Mouse (Mus musculus) ovary, postnatal 14 days (tissue): ENCODE results near the gene Vamp5.
A peak's percentile ranks its signal among the peaks of the same experiment; 100 is the strongest.

Experiments used
- DNase-seq: peaks from one replicate; pipeline ENCODE4 v3.0.0; 2022; ENCODE audit warnings: low spot score

Gene Vamp5

GRCm38 (mm10) chr6:72389471-72389940, 9.2 kb upstream of the Vamp5 start:
- DNase-seq = peak; percentile 42

DNA sequence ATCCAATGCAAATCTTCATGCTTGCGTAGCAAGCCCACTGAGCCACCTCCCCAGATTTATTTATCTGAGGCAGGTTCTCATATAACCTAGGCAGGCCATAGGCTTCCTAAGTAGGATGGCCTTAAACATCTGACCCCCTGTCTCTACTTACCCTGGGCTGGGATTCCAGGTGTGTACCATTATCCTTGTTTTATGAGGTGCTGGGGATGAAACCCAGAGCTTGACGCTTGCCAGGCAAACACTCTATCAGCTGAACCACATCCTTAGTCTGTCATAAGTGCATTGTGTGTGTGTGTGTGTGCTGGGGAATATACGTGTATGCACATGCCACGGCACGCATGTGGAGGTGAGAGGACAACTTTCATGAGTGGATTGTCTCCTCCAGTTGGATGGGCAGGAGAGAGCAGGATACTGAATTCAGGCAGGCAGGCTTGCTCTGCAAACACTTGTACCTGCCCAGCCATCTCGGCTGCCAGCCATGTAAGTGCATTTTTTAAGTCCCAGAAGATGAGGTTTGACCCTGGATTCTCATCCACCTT, 8.6 kb upstream of the Vamp5 start:
- no peak for DNase-seq

DNA sequence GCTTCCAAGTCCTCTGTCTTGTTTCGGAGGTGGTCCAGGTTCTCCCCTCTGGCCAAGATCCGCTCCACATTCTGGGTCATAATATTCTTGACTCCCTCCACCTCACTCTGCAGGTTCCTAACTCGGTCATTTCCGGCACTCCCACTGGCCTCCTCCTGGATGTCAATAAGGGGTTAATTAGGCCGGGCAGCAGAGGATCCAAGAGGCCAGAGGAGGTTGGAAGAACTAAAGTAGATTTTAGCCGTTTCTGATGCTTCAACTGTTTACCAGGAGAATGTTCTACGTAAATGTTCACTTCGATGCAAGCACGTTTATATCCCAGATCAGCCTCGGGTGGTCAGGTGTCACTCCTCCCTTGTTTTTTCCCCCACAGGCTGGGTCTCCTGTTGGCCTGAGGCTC, 8.0 kb upstream of the Vamp5 start:
- no peak for DNase-seq

DNA sequence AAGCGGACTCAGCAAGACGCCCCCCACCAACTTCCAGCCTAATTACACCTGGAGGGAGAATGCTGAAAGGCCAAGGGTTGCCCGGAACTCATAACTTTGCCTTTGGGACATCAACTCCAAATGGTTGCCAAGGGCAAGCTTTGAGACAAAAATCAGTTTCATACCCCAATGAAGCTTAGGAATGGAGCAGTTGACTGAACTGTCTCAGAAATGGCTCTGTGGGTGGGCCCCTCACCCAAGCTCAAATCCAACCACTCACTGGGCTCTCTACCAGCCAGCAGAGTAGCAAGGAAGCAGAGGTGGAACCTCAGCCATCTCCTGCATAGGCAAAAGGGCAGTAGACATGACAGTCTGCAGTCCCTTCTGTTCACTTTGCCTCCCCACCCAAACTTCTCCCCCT, 7.5 kb upstream of the Vamp5 start:
- no peak for DNase-seq

DNA sequence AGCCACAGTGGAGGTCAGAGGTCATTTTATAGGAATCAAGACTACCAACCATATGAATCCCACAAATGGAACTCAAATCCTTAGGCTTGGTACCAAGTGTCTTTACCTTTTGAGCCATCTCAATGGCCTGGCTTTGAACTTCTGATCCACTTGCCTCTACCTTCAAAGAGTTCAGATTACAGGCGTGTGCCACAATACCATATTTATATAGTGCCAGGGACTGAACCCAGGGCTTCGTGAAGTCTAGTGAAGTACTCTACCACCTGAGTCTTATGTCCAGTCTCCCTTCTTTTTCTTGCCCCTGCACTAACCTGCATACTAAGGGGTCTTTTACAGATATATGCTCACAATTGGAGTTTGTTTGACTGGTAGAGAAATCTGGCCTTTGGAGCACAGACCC, 6.3 kb upstream of the Vamp5 start:
- DNase-seq = no peak

GRCm38 (mm10) chr6:72385258-72385657, 5.0 kb upstream of the Vamp5 start:
- DNase-seq = no peak

- no peak for DNase-seq
These were observed 3.7 kb upstream of the Vamp5 start for GRCm38 (mm10) chr6:72383952-72384351.

DNA sequence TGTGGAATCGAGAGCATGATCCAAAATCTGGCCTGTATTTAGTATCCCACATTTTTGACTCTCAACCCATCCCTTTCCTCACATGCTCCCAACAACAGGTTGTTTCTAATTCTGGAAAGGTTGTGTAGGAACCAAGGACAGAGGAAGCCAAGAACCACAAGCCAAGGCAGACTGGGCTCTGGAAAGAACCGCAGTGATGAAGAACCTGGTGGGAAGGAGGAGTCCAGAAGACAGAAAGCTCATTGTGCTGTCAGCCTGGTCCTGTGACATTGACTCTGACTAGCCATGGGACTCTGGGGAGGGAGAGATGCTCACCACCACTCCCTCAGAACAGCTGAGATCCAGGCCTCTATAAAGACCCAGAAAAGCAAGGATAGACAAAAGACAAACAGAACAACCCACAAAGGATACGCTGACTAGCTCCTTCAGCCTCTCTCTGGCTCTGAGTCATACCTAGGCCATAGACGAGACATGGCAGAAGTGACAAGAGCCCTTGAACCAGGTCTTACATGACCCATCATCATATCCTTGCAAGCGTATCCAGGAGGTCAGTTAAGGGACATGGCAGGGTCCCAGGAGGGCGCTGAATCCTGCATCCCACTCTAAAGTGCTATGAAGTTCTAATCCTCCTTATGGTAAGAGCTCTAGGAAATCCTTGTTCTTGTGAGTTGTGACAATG, 3.0 kb upstream of the Vamp5 start:
- DNase-seq = no peak

DNA sequence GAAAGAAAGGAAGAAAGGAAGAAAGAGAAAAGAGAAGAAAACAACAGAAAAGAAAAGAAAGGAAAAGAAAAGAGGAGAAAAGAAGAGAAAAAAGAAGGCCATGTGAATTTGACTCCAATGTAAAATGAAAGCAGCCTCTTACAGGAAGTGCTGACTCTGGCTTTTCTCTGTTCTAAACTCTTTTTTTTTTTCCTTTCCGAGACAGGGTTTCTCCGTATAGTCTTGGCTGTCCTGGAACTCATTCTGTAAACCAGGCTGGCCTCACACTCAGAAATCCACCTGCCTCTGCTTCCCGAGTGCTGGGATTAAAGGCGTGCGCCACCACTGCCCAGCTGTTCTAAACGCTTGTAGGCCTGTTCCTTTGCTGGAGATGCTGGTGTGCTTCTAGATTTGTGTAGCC, 2.2 kb upstream of the Vamp5 start:
- DNase-seq = no peak

DNA sequence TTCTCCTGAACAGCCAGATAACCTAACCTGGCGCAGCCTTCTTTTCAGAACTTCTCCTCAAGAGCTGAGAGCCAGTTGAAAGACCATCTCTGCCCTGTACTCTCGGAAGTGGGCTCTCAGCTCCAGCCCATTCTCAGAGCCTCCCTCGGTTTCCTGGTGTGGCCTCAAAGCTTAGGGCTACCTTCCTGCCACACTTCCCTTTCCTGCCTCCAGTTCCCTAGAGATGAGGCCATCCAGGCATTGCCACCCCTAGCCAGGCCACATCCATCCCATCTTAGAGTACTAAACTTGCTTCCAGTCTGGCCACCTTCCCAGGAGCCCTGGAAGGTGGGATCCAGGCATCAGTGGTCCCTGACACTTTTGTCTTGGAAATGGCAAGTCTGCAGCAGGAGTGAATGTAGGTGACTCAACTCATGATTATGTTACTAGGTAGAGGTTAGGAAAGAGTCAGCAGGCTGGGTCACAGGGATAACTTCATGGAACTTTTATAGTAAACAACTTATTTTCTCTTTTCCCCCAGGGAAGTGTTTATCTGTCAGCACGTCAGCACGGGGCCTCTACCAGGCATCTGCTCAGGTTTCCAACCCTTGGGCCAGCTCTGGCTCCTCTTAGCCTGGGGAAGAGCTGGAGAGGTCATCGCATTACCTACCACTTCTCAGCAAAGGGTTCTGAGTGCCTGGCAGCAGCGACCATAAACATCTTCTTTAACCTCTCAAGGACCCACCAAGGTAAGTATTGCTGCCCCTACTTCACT, 714 bp downstream of the Vamp5 start:
- DNase-seq = no peak

DNA sequence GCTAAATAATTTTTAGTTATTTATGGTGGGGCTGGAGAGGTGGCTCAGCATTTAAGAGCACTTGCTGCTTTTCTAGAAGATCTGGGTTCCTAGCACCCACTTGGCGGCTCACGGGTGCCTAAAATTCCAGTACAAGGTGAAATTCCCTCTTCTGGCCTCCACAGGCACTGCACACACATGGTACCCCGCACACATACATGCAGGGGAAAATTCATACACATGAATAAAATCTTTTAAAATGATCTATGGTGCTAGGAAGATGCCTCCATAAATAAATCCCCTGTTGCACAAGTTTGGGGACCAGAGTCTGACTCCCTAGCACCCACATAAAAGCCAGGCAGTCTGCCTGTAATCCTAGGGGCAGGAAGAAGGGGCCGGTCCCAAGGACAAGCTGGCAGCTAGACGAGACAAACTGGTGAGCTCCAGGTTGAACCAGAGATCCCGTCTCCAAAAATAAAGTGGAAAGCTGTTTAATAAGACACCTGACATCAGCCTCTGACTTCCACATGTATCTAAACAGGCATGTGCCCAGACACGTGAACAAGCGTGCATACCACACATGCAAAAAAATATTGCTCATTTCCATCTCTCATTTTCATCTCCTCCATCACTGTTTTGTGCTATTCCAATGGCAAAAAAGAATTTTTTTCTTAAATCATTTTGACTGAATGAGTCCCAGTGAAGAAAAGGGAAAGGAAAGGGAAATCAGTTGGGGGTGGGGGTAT, 1.6 kb downstream of the Vamp5 start:
- DNase-seq = no peak

DNA sequence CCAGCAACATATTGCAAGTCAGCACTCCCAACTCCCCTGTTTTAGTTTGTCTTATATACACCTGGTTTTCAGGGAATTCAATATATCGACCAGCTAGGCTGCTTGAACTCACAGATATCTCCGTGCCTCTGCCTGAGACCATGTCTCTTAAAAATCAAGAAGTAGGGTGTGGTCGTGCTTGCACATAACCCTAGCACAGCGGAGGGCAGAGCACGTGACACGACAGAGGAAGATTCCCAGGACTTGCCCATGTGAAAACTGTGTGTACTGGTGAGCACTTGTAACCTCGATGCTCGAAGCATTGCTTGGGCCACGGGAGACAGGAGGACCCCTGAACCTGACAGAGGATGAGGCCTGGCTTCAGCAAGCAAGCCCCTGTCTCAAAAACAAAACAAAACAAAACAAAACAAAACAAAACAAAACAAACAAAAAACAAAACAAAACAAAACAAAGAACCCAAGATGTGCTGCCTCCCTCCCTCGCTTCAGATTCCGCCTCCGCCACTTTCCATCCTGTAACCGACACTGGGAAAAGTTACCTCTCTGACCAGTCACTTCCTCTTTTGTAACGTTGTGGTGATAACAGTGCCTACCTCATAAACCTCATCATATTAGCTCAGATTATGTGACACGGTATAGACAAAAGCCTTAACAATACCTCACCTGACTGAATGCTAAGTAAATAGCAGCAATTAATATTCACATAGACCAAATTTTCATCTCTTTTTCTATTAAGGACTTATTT, 5.3 kb downstream of the Vamp5 start:
- no peak for DNase-seq

DNA sequence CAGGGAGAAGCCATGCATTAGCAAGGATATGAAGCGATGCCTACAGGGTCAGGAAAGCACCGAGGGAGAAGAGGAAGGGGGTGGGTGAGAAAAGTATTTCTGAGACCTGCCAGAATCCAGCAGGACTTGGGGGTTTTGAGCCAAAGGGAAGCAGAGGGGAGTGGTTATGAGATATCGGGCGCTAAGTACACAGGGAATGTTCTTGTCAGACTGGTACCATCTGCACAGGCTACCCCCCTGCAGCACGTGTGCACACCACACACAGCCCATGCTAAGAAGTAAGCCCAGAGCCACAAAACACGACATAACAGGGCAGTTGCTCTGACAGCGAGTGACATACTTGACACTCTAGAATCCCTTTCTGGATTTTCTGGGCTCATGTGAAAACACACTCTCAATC, 6.1 kb downstream of the Vamp5 start:
- DNase-seq = no peak

DNA sequence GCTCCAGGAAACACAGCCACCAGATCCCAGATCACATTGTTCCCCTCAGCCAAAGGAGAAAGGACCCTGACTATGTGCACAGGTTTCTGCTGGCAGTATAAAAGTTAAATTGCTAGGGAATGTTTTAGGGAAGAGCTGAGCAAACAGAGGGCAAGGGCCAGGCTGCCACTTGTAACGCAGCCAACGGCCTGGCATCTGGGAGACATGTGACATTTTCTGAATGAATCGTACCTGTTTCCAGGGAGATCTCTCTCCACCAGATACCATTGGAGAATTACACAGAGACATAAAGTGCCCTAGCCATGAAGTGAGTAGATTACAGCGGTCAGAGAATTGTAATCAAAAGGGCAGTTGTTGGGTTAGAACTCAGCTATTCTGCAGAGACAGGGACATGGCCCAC, 7.1 kb downstream of the Vamp5 start:
- no peak for DNase-seq

DNA sequence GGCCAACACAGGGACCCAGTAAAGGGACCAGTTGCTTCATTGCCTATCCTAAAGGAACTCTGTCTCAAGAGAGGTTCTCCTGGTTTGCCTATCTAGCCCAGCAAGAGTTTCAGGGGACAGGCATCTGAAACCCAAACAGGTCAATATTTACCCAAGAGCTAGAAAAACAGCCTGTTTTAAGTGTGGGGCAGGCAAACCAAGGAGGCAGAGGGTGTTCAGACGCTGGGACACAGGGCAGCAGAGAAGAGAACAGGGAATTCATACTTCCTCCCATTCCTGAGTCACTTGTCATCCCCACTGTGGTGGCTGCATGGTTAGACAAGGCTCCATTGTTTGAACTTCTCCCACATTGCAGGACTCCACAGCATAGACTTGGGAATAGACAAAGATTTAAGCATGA, 8.7 kb downstream of the Vamp5 start:
- no peak for DNase-seq

GRCm38 (mm10) chr6:72371147-72371546, 9.1 kb downstream of the Vamp5 start:
- no peak for DNase-seq

GRCm38 (mm10) chr6:72370091-72370490, 10.2 kb downstream of the Vamp5 start:
- no peak for DNase-seq

DNA sequence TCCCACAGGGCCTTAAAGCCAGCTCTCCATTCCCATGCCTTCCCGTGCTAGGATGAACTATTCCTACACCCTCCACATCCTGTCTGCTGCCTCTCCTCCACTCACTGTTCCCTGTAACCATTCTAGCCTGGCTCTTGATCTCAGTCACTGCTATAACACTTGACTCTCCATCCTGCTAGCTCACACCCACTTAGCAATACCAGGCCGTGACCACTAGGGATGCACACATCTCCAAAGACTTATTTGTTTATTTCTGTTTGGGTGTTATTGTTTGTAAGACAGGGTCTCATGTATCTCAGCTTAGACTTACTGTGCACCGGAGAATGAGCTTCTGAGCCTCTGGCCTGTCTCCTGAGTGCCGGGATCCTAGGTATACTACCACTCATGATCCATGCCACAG, 10.7 kb downstream of the Vamp5 start:
- DNase-seq = no peak

- no peak for DNase-seq
These were observed 12.8 kb downstream of the Vamp5 start for GRCm38 (mm10) chr6:72367460-72367974.

DNA sequence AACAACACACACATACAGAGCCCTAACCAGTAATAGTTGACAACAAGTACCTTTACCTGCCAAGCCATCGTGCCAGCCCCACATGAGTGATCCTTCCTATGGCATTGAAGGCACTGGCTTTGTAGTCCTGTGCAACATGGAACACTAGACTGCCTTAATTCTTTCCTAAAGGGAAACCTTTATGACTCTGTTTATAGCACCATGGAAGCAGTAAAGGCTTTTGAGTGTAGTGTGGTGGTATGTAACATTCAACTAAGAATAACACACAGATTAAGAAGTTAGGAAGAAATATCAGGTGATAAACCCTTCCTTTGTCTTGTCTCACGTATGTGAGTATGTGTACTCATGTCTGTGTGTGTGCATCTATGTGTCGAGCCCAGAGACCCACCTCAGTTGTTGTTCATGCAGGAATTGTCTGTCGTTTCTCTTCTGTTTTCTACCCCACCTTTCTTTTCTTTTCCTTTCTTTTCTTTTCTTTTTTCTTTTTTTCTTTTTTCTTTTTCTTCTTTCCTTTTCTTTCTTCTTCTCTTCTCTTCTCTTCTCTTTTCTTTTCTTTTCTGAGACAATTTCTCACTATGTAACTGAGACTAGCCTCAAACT, 13.3 kb downstream of the Vamp5 start, which contains the start of gene Rnf181:
TSS of gene Rnf181 (minus strand) at position 113 of the 600 bp plus-strand sequence.
- DNase-seq = no peak

- no peak for DNase-seq
These were observed 14.0 kb downstream of the Vamp5 start for GRCm38 (mm10) chr6:72366304-72366703.
